Mouse (Mus musculus) layer of hippocampus, postnatal 36 days (tissue): ENCODE measurements at regions not wholly inside any gene's neighbourhood (a gene's known extent, or its start where the extent isn't known, plus 50 kb on each side); places are given as distances from the start of the nearest gene placed in this dataset.

Experiments used
- DNase-seq, 2 experiments: peaks; one replicate each; pipeline ENCODE4 v3.0.0; 2022

GRCm38 (mm10) chr19:13980988-13981630, 67.8 kb downstream of the Olfr1505 start:
- DNase-seq = peak in 1 of 2 experiments; percentile 8

GRCm38 (mm10) chr19:13982823-13983222, 69.5 kb downstream of the Olfr1505 start:
- DNase-seq = no peak
